Mouse (Mus musculus) spleen, adult 12 weeks (tissue): ENCODE data around the gene Trim66.

Experiments
- DNase-seq: peaks from one replicate; pipeline ENCODE4 v3.0.0; 2022; ENCODE audit warnings: low spot score

Trim66 gene

DNA sequence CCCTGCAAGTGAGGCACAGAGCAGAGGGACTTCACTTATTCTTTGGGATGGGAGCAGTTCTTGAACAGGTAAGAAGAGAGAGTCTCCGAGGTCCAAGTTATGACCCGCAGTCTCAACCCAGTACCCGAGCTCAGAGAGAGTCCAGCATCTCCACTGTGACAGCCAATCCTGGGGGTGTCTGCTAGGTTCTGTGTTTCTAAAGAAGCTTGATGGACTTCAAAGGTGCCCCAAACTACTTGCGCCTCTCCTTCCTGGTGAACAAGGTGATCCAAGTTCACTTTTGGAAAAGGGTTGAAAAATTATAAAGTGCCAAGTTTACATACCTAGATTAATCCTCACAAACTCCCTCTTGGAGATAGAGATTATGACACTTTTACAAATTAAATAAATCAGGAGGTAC, at the start of gene Trim66:
Gene Trim66 (minus strand): TSS at position 101 of the 400 bp plus-strand sequence.
- DNase-seq = no peak

DNA sequence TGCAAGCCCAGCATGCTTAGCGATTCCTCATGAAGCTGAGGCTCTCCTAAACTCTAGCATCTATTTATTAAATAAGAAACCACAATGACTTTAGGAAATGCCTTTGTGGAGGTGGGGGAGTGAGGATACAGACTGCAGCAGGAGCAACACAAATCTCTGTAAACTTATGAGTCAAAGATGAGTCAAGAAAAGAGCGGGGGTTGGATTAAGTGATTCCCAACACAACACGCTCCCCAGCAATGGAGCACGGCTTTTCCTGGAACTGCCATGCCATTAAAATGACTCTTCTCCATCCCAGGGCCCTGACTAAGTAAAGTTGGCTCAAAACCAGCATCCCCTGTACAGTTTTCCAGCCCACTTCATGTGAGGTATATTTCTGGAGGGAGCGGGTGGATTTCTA, 38.8 kb upstream of the Trim66 start:
- DNase-seq = no peak

DNA sequence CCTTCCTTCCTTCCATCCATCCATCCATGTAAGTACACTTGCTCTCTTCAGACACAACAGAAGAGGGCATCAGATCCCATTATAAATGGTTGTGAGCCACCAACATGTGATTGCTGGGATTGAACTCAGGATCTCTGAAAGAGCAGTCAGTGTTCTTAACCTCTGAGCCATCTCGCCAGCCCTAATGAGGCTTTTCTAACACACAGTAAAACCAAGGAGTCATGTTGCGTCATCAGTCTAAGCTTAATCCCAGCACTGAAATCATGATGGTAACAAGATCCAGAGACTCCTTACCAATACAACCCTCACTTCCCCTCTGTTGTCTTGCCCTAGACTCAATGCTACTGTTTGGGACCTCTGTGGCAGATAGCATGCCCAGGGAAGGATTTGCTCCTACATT, 38.3 kb upstream of the Trim66 start:
- no peak for DNase-seq

DNA sequence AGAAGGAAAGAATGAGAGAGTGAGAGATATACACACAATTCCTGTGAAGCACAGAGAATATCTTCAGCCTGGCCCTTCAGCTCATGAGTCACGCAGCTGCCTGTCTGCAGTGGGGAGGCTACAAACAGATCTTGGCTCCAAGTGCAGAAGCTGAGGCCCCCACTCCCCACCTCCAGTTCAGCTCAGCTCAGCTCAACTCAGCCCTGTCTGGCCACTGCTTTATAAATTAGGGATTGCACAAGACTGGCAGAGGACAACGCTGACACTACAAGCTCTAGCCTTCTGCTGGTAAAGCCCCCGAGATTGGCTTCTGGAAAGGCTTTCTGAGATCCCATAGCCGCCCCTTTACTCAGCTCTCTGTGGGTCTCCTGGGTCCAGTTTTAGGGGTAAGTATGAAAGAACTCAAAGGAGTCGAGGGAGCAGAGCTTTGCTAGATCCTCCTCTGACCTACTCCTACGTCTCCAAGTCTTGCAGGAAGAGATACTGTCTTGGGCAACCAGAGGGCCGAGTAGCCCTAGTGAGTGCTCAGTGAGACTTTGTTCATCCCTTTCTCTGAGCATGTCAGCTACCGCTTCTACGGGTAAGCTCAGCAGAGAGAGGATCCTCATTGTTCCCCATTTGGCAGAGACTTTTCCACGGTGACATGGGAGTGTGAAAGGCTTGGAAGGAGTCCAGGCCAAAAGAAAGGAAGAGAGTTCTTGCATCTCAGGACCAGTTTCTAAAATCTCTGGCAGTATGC, 37.5 kb upstream of the Trim66 start:
- DNase-seq = no peak

DNA sequence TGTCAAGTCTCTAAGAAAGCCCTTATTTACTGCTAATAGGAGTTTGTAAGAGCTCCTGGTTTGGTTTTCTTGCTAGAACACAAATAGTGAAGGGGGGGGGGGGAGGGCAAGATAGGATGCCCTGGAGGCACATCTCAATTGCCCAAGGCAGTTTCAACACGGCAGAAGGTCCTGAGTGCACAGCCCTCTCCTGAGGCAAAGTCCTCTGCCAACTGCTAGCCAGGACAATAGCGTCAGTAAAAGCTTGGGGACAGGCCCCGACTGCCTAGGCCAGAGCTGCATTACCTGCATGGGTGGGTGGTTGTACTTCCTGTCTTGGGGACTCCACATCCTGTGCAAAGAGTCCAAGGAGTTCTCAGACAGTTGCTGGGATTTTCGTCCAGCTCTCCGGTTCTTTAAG, 36.9 kb upstream of the Trim66 start:
- DNase-seq = no peak

DNA sequence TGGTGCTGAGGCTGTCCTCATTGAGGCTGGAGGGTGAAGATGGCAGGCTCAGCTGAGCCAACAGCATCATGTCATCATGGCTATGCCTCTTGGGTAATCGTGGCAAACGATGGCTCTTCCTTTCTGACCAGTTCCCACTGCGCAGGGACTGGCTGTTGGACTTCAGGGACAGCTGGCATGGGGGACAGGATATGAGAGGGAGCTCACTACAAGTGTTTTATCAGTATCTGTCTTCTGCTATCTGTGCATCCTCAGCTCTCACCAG, 34.4 kb upstream of the Trim66 start:
- DNase-seq = no peak

DNA sequence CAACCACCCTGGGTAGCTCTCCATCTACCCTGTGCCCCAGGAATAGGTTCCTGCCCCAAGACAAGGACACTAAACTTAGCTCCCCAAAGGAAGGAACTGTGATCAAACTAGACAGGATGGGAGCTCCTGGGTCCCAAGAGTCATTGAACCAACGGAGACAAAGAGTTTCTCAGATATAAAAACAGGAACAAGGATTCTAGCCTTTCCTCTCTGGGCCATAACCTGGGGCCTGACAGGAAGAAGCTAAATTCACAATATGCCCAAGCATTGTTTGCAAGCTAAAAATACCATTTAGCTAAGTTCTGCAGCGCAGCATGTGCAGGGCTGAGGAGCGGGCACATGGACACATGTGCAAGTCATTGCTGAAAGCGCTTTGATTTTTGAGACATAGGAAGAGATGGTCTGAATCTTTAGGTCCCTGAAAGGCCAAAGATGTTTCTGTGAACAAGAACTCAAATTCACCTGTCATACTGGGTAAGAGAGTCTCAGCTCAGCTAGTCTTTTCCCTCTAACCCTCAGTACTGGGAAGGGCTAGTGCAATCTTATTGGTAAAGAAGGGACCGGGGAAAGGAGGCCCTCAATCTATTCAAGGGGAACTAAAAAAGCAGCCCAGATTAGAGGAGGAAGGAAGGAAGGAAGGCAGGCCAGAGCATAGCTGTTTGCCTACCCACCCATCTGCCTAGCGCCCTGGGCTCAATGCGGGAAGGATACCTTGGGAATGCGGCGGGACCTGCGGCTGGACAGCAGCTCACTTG, 33.9 kb upstream of the Trim66 start:
- DNase-seq = no peak

DNA sequence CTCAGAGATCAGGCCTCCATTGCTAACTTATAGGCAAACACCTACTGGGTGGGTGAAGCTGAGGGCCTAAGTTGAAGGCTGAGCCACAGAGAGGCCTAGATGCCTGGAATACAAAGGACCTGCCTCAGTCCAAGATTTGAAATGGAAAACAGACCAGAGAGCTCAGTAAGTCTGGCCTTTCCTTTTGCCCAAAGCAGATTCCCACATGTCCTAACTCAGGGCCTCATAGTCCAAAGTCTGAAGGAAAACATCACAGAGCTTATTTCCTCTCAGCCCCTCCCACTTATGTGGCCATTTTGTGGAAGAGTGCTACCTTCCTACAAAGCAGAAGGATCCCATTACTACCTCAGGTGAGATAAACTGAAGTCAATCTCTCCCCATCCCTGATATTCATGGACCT, 33.0 kb upstream of the Trim66 start:
- no peak for DNase-seq

DNA sequence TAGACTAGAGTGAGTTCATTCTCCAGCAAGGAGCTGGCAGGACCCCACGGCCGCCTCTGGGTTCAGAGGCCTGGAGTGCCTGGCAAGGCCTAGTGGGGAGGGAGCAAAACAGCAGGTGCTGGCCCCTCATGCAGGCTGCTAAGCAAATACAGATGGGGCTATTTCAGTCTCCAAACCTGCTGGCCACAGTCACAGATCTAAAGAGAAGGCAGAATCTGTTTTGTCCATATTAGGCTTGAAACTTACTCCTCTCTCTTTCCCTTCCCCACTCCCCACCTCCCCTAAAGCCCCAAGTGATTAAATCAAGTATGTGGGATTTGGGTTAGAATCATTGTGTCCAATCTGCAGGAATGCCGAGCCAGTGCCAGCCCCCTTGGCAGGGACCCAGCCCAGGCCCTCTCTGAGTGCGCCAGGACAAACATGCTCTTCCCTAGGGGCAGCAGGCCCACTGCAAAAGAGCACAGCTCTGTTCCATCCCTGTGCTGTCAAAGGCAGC, 28.6 kb upstream of the Trim66 start:
- no peak for DNase-seq

DNA sequence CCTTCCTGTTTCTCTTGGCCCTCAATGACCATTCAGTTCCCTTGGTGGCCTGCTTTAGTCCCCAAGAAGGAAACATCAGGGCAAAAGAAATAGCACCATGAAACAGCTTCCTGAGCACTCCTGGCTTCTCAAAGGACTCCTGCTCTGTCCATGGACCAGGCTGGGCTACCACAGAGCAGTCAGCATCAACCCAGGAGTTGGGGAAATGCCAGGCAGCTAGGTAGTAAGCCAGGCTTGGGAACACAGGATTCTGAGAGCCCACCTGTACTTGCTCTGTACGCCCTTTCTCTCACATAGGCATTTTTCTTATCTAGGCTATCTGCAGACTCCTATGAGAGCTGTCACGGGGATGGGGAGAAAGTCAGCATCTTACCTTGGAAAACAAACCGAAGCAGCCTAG, 27.0 kb upstream of the Trim66 start:
- DNase-seq = no peak

DNA sequence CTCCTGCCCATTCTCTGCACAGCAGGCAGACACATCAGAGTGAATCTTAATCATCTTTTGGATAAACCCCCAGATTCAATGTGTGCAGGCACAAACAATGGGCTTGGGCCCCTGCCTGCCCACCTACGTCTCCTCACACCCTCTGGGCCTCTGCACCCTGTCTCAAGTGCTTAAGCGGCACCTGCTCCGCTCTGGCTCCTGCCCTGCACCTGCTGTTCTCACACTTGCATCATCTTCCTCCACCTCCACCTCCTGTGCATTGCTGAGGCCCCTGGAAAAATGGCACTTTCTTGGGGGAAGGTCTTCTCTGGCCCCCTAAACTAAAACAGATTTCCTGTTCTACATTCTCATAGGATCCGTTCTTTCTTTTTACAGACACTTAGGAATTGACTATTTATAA, 26.0 kb upstream of the Trim66 start:
- DNase-seq = no peak

DNA sequence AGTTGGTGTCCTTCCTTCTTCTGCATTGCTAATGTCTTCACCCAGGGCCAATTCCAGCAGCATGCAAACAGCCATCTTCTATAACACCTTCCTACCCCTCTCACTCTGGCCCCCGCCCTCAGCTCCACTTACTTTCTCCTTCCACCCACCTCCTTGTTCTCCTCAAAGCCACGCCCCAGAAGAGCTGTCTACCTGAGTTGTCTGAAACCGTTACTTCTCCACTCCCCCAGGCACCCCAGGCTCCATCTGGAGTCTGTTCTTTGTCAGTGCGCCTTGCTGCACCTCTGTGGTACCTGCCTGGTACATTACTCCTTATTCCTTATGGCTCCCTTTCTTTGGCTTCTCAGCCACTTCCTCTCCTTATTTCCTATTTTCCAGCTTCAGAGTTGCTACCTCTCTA, 25.2 kb upstream of the Trim66 start:
- no peak for DNase-seq

DNA sequence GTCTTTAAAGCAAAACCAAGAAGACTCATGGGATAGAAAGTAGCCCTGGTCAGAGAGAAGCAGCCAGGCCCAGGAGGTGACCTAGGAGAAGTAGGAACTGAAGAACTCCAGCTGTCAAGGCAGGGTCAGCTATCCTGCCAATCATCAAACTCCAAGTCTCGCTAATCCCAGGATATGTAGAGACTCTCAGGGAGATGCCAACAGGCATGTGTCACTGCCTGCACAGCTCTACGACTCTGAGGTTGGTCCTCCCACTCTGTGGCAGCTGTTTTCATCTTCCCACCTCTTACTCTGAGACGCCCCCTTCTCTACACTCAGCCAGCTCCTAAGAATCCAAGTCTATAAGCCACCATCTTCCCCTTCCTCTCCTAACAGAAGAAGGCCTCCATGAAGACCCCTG, 24.8 kb upstream of the Trim66 start:
- DNase-seq = no peak

DNA sequence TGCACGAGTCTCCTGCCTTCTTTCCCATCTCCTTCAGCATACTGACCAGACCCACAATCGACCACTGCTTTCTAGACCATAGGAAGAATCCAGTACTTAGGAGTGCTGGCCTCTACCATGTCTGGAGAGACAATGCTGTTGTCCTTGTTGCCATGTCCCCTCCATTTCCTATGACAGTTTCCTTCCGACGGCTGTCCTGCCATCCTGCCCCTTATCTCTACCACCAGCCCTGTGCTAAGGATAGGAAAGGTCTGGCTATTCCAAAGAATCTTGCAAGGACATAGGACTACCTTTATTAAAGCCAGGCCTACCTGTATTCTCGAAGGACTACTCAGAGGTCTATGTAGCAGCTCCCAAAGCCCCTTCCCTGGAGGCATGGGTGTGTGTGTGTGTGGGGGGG, 23.6 kb upstream of the Trim66 start:
- no peak for DNase-seq

DNA sequence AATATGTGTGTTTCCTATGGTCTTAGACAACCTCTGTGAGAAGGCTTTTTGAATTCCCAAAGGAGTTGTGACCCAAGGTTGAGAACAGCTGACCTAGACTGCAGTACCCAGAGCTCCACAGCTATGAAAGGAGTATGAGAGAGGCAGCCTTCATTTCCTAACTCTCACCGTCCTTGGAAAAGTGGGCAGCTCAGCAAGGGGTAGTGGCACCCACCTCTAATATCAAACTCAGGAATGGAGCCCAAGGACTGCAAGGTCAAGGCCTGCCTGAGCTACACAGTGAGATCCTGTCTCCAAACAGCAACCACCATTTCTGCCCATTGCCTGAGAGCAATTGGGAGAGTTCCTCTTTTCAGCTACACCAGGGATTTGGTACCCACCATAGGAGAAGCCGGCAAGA, 21.8 kb upstream of the Trim66 start:
- no peak for DNase-seq

DNA sequence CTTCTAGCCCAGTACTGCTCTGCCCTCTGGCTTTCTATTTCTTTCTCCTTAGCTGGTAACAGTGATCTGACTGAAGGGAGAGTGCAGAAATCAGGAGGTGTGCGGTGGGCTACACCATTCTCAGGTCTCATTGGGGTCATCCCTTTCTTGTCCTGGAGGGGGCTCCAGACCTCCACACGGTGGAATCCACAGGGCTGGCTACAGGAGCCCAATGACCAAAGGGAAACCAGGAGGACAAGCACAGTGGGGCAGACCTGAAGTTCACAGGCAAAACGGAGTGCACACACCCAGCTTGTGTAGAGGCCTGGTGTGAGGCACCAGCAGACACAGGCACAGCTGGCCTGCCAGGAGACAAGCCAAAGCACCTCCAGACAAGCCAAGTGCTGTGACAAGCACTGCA, 20.4 kb upstream of the Trim66 start:
- DNase-seq = no peak

DNA sequence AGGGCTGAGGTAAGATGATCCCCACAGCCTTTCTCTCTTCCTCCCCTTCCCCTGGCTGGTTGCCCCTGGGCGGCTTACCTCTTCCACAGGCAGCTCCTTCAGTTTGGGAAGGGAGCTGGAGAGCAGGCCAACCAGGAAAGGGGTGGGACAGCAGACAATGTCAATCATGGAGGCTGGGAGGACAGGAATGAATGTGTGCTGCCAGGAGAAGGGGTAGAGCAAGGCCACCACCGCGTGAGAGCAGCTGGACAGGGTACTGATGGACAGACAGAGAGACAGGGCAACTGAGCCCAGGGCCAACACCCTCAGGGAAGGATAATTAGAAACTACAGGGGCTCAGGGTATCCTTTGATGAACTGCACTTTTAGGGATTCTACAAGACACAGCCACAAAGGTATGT, 19.6 kb upstream of the Trim66 start:
- no peak for DNase-seq

DNA sequence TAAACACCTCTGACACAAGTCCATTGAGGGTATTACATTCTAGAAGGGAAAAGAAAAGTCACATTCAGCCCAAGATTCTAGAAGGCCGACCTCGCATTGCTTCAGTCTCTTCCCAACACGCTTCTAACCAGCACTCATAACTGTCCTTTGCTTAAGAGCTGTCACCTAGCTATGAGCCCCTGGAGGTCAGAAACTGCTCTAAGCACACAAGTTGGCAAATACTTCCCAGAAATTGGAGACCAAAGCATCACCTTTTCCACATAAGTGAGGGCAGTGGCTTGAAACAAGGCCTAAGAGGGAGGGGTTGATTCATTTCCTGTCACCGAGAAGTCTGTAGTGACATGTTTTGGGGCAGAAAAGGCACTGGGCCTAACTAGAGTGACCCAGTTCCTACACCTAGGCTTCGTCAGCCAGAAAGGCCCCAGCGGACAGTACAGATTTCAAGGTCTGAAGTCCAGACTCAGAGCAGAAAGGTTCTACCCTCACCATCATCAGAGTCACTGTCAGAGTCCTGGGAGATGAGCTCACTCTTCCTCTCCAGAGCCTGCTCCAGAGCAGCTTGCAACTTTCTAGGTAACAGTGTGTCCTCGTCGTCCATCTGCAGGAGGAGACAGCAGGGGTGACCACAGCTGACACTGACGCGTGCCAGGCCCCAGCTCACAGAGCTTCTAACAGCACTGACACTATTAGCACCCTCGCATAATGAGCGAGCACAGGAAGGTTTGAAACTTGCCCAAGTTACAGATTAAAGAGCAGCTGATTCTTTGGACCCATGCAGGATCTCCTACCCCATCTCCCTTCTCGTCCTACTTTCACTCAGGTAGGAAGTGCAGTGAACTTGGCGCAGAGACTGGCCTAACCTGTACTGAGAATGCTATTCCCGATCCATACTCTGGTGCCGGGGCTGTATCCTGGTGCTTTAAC, 18.1 kb upstream of the Trim66 start:
- no peak for DNase-seq

DNA sequence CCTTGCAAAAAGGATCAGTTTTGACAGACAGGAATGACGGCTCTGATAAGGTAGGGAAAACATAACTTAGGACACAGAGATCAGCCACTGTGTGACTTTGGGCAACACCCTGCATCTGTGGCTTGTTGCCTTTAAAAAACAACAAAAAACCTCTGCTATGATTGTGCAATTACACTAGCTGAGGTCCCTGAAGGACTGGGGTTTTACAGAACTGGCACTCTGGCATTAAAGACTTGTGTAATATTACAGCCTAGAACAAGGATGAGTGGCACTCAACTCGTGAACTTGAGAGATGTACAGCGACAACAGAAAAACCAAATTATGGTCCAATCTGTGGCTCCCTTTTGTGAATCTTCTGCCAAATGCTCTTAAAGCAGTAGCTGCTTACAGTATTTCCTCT, 16.8 kb upstream of the Trim66 start:
- no peak for DNase-seq

DNA sequence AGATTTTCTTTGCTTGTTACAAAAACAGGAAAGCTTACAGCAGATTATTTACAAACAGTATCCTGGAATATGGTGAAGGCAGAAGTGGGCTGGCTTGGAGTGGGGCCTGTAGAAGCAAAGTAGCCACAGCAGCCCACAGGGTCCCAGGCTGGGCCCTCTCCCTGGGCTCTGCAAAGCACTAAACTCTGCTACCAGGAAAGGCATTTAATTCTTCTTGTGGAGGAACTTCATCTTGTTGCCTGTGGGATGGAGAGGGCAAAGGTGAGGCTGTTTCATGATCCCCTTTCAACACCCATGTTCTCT, 16.5 kb upstream of the Trim66 start:
- DNase-seq = no peak

DNA sequence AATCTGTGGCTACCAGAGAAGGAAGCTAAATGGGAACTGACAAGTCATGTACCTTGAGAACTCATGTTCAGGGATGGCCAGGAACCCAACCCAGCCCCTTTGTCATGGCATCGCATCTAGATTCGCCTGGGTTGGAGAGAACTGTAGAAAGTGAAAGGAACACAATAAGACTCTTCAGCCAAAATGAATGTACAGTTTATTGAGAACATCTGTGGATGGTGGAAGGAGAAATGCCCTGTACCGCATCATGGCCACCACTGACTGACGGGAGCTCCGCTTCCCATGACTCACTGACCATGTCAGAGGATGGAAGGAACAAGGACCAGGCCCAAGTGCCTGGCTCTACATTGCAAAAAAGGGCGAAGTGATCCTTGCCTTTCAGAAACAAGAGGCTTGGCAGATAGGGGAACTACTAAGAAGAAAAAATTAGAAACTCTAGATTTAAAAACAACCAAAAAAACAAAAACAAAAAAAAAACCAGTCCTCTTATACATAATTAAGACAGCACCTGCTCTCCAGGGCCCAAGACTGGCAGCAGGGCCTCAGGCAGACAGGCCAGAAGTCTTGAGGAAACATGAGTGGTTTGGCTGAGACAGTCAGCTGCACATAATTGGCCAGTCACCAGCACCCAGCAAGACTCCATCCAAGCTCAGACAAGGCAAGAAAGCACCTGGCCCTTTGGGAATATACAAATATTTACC, 16.0 kb upstream of the Trim66 start:
- DNase-seq = no peak

DNA sequence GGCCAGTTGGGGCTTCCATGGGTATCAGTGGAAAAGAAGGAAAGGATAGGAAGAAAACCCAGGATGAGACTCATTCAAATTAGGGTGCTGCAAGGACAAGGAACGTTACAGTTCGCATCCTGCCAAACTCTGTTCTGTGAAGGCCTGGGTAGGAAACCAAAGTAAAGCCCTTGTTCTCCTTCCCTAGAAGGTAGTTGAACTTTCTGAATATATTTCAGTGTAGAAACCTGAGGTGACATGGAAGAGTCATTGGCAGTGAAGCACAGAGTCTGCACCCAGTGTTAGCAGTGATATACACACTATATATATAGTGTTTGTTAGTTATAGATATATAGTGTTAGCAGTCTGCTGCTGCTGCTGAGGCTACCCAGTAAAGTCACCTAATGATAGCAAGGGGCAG, 15.4 kb upstream of the Trim66 start:
- no peak for DNase-seq

DNA sequence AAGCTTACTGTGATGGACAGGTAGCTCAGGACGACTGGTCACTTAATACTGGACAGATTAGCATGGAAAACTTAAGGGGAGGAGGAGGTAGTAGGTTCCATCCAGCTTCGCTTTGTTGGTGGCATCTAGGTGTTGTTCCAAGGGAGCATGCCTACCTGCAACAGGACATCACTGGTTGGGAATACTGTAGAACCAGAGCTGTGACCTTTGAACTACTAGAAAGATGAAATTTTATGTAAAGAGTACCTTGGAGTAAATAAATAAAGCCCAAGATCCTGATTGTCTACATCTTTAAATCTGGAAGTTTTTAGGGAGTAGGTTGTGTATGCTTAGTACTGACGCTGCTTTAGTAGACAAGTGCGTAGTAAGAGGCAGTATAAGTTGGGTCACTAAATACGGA, 14.2 kb upstream of the Trim66 start:
- DNase-seq = no peak
